Mouse (Mus musculus) thymus, postnatal 14 days (tissue): ENCODE measurements at regions not wholly inside any gene's neighbourhood (a gene's known extent, or its start where the extent isn't known, plus 50 kb on each side); places are given as distances from the start of the nearest gene placed in this dataset.

Experiments used
- DNase-seq: peaks from one replicate; pipeline ENCODE4 v3.0.0; 2021

- no peak for DNase-seq
Measured at GRCm38 (mm10) chr4:131511586-131511985, 326.5 kb downstream of the Ptpru start.

DNA sequence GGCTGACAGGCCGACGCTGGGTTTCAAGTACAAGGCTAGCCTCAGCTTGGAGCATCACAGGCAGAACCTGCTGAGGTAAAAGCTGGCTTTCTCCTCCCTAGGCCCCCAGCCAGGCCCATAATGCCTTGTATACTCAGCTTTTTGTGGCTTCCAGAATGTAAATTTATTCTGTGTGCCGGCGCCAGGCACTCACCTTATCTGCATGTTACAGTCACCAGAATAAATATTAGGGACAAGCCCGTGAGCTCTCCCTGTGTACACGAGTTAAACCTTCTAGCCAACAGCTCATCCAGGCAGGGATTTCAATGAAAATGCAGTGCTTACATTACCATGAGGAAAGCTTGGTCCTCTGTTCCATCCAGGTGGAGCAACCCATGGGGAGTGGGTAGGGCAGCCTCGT is 325.3 kb downstream of the Ptpru start:
- DNase-seq = no peak

DNA sequence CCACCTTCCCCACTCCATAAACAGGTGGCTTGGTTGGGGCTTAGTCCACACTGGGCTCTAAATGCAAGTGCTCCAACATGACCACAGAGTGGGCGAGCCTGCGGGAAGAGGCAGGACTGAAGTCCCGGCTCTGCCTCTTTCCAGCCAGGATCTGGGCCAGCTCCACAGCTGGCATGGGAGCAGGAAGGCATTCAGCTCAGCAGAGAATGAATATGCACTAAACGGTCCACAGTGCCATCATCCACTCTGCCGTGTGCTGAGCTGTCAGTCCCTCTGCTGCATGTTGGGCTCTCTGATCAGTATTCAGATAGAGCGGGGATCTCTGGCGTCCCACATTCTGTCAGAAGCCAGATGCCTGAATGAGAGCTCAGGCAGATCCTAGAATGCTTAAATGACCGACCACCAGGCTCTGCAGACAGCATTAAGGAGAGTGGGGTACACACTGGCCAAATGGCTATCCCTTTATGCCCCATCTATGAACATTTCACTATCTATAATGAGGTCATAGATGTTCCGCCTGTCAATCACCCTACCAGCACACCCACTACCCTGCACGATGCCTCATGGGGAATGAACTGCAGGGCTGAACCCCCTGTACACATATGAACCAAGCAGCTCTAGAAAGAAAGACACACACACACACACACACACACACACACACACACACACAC is 317.3 kb downstream of the Ptpru start:
- no peak for DNase-seq

DNA sequence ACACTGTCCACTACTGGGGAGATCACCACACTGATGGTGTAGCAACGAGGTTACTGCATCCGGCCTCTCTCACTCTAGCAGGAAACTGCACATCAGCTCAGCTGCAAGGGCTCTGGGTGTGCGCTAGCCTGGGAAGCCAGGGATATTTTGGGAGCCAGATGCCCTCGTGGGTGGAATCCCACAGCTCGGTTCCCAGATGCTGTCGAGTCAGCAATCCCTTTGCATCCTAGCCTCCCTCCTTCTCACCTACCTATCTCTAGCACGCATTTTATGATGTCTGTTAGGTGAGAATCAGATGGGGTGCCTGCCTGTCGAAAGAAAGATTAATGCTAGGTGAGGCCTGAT is 316.8 kb downstream of the Ptpru start:
- no peak for DNase-seq

- no peak for DNase-seq
Measured at GRCm38 (mm10) chr4:131525236-131525635, 312.9 kb downstream of the Ptpru start.

DNA sequence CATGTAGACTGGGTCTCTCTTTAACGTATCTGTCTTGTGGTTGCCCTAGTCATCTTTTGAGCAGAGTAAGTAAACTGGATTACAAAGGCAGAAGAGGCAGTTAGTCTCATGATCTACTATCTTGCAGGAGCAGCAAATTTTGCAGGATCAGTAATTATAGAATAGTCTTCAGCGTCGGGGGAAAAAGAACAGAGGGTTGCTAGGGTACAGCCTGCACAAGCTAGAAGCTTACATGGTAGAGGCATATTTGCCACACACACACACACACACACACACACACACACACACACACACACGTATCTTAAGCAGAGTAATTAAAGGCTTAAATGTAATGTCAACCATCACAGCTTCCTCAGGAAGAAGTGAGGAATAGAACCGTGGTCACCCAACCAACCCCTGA is 307.6 kb downstream of the Ptpru start:
- no peak for DNase-seq

- DNase-seq = no peak
Measured at GRCm38 (mm10) chr4:131531003-131531402, 307.1 kb downstream of the Ptpru start.

DNA sequence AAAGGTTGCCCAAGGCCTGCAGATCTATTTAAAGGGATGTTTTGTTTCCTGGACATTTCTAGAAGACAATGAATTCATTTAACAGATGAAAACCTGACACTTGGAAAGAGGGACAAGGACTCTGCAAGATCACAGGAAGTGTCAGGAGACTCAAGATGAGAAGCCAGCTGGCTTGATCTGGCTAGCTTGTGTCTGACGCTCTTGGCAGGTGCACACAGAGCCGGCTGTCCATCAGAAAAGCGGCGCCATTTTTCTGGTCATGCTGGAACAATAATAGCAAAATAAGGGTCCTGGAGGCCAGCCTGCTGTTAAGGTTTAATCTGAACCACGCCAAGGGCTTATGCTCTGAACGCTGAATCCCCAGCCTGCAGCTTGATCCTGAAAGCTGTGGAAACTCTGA is 303.3 kb downstream of the Ptpru start:
- no peak for DNase-seq

GRCm38 (mm10) chr4:131538237-131538636 is 299.9 kb downstream of the Ptpru start:
- no peak for DNase-seq

GRCm38 (mm10) chr4:131546422-131547200 is 291.5 kb downstream of the Ptpru start:
- DNase-seq = no peak

DNA sequence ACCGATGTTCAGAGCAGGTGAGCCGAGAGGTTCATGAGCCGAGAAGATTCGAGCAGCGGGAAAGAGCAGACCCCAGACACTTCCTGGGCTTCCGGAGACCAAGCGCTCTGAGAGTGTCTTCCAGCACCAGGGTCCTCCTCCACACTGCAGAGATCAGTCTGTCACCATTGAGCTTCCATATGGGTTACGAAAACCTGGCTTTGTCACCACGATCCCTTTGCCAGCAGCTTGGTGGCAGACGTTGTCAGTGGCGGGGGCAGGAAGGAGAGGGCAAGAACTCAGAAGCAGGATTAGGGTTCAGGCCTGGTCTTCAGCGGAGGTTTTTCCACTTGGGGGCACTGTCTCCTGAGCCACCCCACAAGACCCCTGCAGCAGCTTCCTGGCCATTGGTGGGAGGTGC is 288.5 kb downstream of the Ptpru start:
- DNase-seq = no peak

- no peak for DNase-seq
Measured at GRCm38 (mm10) chr4:131558513-131558912, 279.6 kb downstream of the Ptpru start.

DNA sequence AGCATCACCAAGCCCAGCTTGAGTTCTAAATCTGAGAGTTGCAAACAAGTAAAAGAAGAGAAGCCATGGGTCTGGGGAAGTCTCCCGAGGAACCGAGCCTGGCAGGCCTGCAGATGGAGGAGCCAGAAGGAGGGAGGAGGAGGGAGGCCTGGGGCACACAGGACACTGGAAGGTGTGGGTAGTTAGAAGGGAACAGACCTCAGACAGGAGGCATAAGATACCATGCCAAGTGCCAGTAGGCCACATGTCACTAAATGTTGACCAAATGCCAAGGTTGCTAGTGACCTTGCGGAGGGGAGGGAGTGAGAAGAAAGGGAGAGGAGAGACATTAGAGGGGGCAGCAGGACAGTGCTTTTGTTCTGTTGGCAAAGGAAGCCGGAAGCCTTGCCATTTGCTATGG is 274.2 kb downstream of the Ptpru start:
- no peak for DNase-seq

DNA sequence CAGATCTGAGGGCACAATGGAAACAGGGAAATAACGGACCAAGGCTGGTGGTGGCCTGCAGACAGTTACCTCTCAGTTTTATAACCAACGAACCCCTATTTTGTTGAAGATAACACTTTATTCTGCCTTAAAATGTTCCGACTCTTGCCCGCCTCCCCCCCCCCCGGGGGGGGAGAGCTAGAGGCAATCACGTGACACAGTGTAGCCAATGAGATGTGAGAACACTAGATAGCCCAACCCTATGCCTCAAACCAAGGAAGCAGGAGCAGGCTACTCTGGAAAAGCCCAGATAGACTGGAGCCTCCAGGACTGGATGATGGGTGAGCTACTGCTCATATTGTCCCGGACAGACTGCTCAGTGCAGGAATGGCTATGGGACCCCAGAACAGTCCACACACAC is 272.9 kb downstream of the Ptpru start:
- DNase-seq = no peak

GRCm38 (mm10) chr4:131567241-131567640 is 270.8 kb downstream of the Ptpru start:
- no peak for DNase-seq

- DNase-seq = no peak
Measured at GRCm38 (mm10) chr4:131569156-131569555, 268.9 kb downstream of the Ptpru start.

GRCm38 (mm10) chr4:131577571-131577970 is 260.5 kb downstream of the Ptpru start:
- DNase-seq = no peak

DNA sequence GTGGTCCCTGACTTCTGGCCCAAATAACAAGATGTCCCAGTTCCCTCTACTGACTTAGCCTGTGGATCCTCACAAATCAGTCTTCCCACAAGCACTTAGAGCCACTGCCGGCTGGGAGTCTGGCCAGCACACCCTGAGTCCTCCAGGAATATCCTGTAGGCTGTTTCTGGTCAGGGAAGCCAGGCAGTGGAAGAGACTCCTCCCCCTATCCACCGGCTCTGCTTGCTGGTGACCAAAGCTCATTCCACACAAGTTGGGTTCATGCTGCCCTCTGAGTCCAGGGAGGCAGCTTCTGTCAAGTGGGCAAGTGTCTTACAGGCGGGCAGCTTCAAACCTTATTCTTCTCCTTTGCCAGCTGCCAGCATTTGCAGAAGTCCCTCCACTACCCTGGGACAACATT is 252.1 kb downstream of the Ptpru start:
- no peak for DNase-seq

- no peak for DNase-seq
Measured at GRCm38 (mm10) chr4:131587536-131587935, 250.6 kb downstream of the Ptpru start.

- DNase-seq = no peak
Measured at GRCm38 (mm10) chr4:131590136-131590535, 248.0 kb downstream of the Ptpru start.

- DNase-seq = no peak
Measured at GRCm38 (mm10) chr4:131591456-131591855, 246.6 kb downstream of the Ptpru start.

DNA sequence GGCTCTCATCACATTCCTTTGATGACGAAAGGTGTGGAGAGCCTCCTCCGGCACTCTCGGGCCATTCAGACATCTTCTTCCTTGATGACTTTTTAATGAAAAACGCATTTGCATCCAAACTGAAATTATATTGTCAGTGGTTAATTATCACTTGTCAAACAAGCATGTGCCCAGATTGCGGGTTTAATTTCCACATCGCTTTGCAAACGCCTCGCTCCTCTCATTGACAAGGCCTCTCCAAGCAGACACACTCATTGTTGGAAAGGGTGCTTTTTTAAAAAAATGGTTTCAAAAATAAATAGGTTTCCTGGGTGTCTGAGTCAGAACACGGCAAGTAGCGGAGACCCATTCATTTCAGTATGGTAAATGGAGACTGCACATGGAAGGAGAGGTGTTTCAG is 240.1 kb downstream of the Ptpru start:
- DNase-seq = no peak

- DNase-seq = no peak
Measured at GRCm38 (mm10) chr4:131614434-131614833, 223.7 kb downstream of the Ptpru start.

GRCm38 (mm10) chr4:131615587-131615986 is 222.5 kb downstream of the Ptpru start:
- DNase-seq = no peak

DNA sequence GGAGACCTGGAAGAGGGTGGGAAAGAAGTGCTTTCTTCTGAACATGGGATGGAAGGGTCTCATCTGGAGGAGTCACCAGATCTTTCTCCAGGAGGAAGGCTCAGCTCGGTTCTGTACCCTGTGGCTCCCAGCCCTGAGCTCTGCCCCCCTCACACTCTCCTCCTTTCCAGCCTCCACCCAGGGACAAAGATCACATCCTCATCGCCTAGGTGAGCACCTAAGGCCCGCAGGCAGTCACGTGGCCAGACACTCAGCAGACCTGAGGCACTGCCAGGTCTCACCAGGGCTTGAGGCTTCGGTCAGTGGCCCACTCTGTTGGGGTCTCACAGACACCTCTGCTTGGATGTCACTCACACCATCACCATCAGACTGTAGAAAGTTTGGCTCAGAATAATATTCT is 200.0 kb downstream of the Ptpru start:
- no peak for DNase-seq
